ENCODE assay signal across 9 mouse cellular contexts in genomic region chr7:101051551-101052221, GRCm38 (mm10). TPM values are rescaled to one million over a fixed set of nuclear protein-coding genes. Genes with fewer than 3 reads are reported as not detected.
DNase-seq lines count a peak whose midpoint lies in the region; ATAC-seq and TF ChIP-seq lines count a peak whose summit lies in the region.
"Had no signal": no experiment of that assay in that cellular context is flagged by ENCODE, and none has a peak within 500 bp of the region (broad histone marks: within the 10 kb centered on the region; RNA-seq: fewer than 3 reads in every experiment).

No protein-coding gene starts in this region.

- ATAC-seq in granulocyte monocyte progenitor cell, adult 5-6 weeks (replicated peaks; ENCODE audit: poor library complexity, severe bottlenecking) = peak; percentile 60
- ATAC-seq in intestine, postnatal 0 days = peak; percentile 36; the same call in 1 of the 2 replicates

- peak; percentile 96 for TF ChIP-seq CTCF in intestine, postnatal 0 days (IDR thresholded peaks at IDR 0.05; ENCODE audit: low read depth)
- TF ChIP-seq CTCF in liver, adult 2 months (IDR thresholded peaks at IDR 0.05; ENCODE audit: low read depth, low read length) = peak; percentile 73

- TF ChIP-seq POLR2A in liver, adult 2 months (IDR thresholded peaks at IDR 0.05; ENCODE audit: extremely low read depth, insufficient read depth, low read length) = no peak
- TF ChIP-seq POLR2A in myocyte (IDR thresholded peaks at IDR 0.05; ENCODE audit: insufficient read length, low read depth) = no peak

- H3K4me1 ChIP-seq in intestine, postnatal 0 days (replicated peaks; ENCODE audit: control insufficient read depth, insufficient read depth, low read length) = no peaks in the 10 kb centered on the region
- H3K4me1 ChIP-seq in liver, adult 2 months (ENCODE audit: control insufficient read depth, insufficient read depth, low read length) = 0 out of 2 replicates have a peak, but pooled peaks cover 2% of the 10 kb centered on the region

- H3K36me3 ChIP-seq in intestine, postnatal 0 days (ENCODE audit: control insufficient read depth, insufficient read depth) = no peaks in the 10 kb centered on the region
- no peaks in the 10 kb centered on the region for H3K36me3 ChIP-seq in liver, adult 2 months (ENCODE audit: control insufficient read depth, insufficient read depth, low read length)
- no peaks in the 10 kb centered on the region for H3K36me3 ChIP-seq in myocyte (ENCODE audit: control insufficient read depth, insufficient read depth)
- no peaks in the 10 kb centered on the region for H3K36me3 ChIP-seq in splenic B cell, adult 2 months (ENCODE audit: control insufficient read depth, insufficient read depth, low read length, poor library complexity, severe bottlenecking)
- H3K36me3 ChIP-seq: embryonic facial prominence, embryonic 15.5 days had no signal

- H3K4me3 ChIP-seq in intestine, postnatal 0 days (ENCODE audit: low read depth, low read length) = no peak overlapping the region
- H3K4me3 ChIP-seq in liver, adult 2 months (ENCODE audit: insufficient read depth, low read depth, low read length) = no peak overlapping the region
- no peak overlapping the region for H3K4me3 ChIP-seq in myocyte
- H3K4me3 ChIP-seq: embryonic facial prominence, embryonic 15.5 days had no signal

- no peaks in the 10 kb centered on the region for H3K79me2 ChIP-seq in liver, adult 2 months (ENCODE audit: control insufficient read depth, insufficient read depth, low read length)
- H3K79me2 ChIP-seq in myocyte (ENCODE audit: control insufficient read depth, insufficient read depth) = no peaks in the 10 kb centered on the region

- no peaks in the 10 kb centered on the region for H3K9me3 ChIP-seq in intestine, postnatal 0 days (ENCODE audit: control insufficient read depth)
- H3K9me3 ChIP-seq: embryonic facial prominence, embryonic 15.5 days had no signal

- no peak overlapping the region for H3K9ac ChIP-seq in intestine, postnatal 0 days (ENCODE audit: low read depth, low read length)
- no peak overlapping the region for H3K9ac ChIP-seq in liver, adult 2 months (ENCODE audit: low read depth, low read length)
- H3K9ac ChIP-seq: embryonic facial prominence, embryonic 15.5 days had no signal

- no peaks in the 10 kb centered on the region for H3K27me3 ChIP-seq in intestine, postnatal 0 days (replicated peaks; ENCODE audit: control insufficient read depth, insufficient read depth, low read length)
- no peaks in the 10 kb centered on the region for H3K27me3 ChIP-seq in liver, adult 2 months (ENCODE audit: control insufficient read depth, insufficient read depth, low read length)
- H3K27me3 ChIP-seq in myocyte (ENCODE audit: control insufficient read depth, insufficient read depth, insufficient read length) = no peaks in the 10 kb centered on the region
- no peaks in the 10 kb centered on the region for H3K27me3 ChIP-seq in splenic B cell, adult 2 months (ENCODE audit: control insufficient read depth, insufficient read depth, low read length, poor library complexity, severe bottlenecking)
- H3K27me3 ChIP-seq: embryonic facial prominence, embryonic 15.5 days had no signal

- H3K27ac ChIP-seq in intestine, postnatal 0 days (ENCODE audit: low read depth, low read length) = no peak overlapping the region
- H3K27ac ChIP-seq in liver, adult 2 months (replicated peaks; ENCODE audit: insufficient read depth, low read depth, low read length) = no peak overlapping the region
- H3K27ac ChIP-seq: embryonic facial prominence, embryonic 15.5 days had no signal

- WGBS in intestine, postnatal 0 days = 19% methylated on average over 11 of the region's 11 CpGs
- 19% methylated on average over 11 of the region's 11 CpGs for WGBS in liver, adult 2 months

- no peak overlapping the region for H3K4me2 ChIP-seq in intestine, postnatal 0 days (replicated peaks; ENCODE audit: low read depth)
- peak overlapping the region; percentile 66 for H3K4me2 ChIP-seq in myocyte (ENCODE audit: low read depth)
- H3K4me2 ChIP-seq: embryonic facial prominence, embryonic 15.5 days had no signal

- DNase-seq in urinary bladder, postnatal 14 days (ENCODE audit: low spot score) = peak; percentile 50
- DNase-seq in urinary bladder, adult 2 months (ENCODE audit: low spot score) = no peak
- peak; percentile 71 for DNase-seq in cerebellum, postnatal 14 days
- peak; percentile 41 for DNase-seq in liver, adult 2 months (ENCODE audit: extremely low read depth, low read depth, low spot score)
- peak; percentile 86 for DNase-seq in splenic B cell, adult 2 months (ENCODE audit: low read depth, low spot score)

- H3ac ChIP-seq in myocyte (ENCODE audit: control insufficient read depth, insufficient read length) = no peak overlapping the region

TF ChIP-seq in myocyte, 11 proteins besides CTCF, POLR2A, EP300 and RAD21:
- no peak for TF ChIP-seq MAX (IDR thresholded peaks at IDR 0.05; ENCODE audit: low read depth)
- TF ChIP-seq MYOD1 (IDR thresholded peaks at IDR 0.05; ENCODE audit: control insufficient read depth in 1 of 3, insufficient read length in 2 of 3, low read depth in 2 of 3) = no peak
- TF ChIP-seq TCF3 (IDR thresholded peaks at IDR 0.05; ENCODE audit: insufficient read length, low read depth) = no peak
- no peak for TF ChIP-seq REST (IDR thresholded peaks at IDR 0.05; ENCODE audit: insufficient read depth, insufficient read length)
- no peak for TF ChIP-seq USF1 (IDR thresholded peaks at IDR 0.05; ENCODE audit: low read depth)
- no peak for TF ChIP-seq E2F4 (IDR thresholded peaks at IDR 0.05; ENCODE audit: insufficient read depth)
- TF ChIP-seq TCF12 (IDR thresholded peaks at IDR 0.05; ENCODE audit: insufficient read depth, poor library complexity, severe bottlenecking) = no peak
- TF ChIP-seq MYOG (IDR thresholded peaks at IDR 0.05; ENCODE audit: control insufficient read depth in 1 of 3, insufficient read depth in 1 of 3, insufficient read length in 2 of 3, low read depth in 2 of 3) = no peak
- TF ChIP-seq POLR2AphosphoS2 (IDR thresholded peaks at IDR 0.05; ENCODE audit: insufficient read length, low read depth) = no peak
- no peak for TF ChIP-seq SRF (IDR thresholded peaks at IDR 0.05; ENCODE audit: control insufficient read depth, insufficient read length, low read depth)
- no peak for TF ChIP-seq CEBPB (IDR thresholded peaks at IDR 0.05; ENCODE audit: insufficient read depth, poor library complexity, severe bottlenecking)

RNA-seq across cellular contexts. Expression of gene P2ry2, which starts 39.0 kb away (rescaled TPM):
- 8.6 and 8.7 TPM in 2 replicates for polyA plus RNA-seq in urinary bladder, adult 2 months (2012; rRNA removed)
- total RNA-seq in granulocyte monocyte progenitor cell, adult 5-6 weeks (2014; fragmentation: Nextera tagmentation) = 8.7 and 15.1 TPM in 2 replicates
- 6.2 and 7.8 TPM in 2 replicates for total RNA-seq in granulocyte monocyte progenitor cell, adult 5-6 weeks (2017)
- polyA plus RNA-seq in intestine, postnatal 0 days (2015; fragmentation: Nextera tagmentation; extraction: Ambion mirVana) = 2.0 and 2.6 TPM in 2 replicates
- total RNA-seq in liver, adult 2 months (2014; rRNA removed) = 4.1 and 5.4 TPM in 2 replicates
- 13.4 and 15.4 TPM in 2 replicates for polyA plus RNA-seq in liver, adult 2 months (2012; rRNA removed)
- polyA plus RNA-seq in myocyte (2012; fragmentation: generic; extraction: Trizol) = 20.8 TPM

RNA-seq across cellular contexts. Expression of gene Fchsd2, which starts 41.0 kb away (rescaled TPM):
- 10.0 and 12.0 TPM in 2 replicates for polyA plus RNA-seq in urinary bladder, adult 2 months (2012; rRNA removed)
- 43.5 and 60.4 TPM in 2 replicates for total RNA-seq in granulocyte monocyte progenitor cell, adult 5-6 weeks (2014; fragmentation: Nextera tagmentation)
- 33.8 and 45.6 TPM in 2 replicates for total RNA-seq in granulocyte monocyte progenitor cell, adult 5-6 weeks (2017)
- polyA plus RNA-seq in intestine, postnatal 0 days (2015; fragmentation: Nextera tagmentation; extraction: Ambion mirVana) = 20.1 and 26.1 TPM in 2 replicates
- total RNA-seq in liver, adult 2 months (2014; rRNA removed) = 39.1 and 43.0 TPM in 2 replicates
- polyA plus RNA-seq in liver, adult 2 months (2012; rRNA removed) = 4.5 and 8.9 TPM in 2 replicates
- 5.7 TPM for polyA plus RNA-seq in myocyte (2012; fragmentation: generic; extraction: Trizol)
